Mouse (Mus musculus): ENCODE measurements around the gene Rab3a.

DNA sequence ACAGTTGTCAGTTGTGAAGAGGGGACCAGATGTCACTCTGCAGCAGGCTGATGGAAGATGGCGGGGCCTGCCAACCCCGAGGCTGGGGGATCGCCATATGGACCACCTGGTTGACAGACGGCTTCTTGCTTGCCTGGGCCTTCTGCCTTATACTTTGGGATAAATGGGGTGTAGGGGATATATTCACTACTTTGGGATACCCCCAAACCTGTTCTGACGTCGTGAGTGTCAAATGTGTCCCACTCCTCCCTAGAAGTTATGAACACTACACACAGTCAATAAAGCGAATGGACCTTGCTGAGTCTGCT lies 3.8 kb downstream of the Rab3a start:
- TF ChIP-seq CTCF (IDR thresholded peaks at IDR 0.05; ENCODE audit: control insufficient read depth, insufficient read depth, insufficient read length) (no peak), MYOG (IDR thresholded peaks at IDR 0.05; ENCODE audit: control insufficient read depth, extremely low read depth, insufficient read length) (no peak)

Data from C2C12 (cell line).